Mouse (Mus musculus): ENCODE results near the gene Gm20388. TPM values are rescaled to one million over a fixed set of nuclear protein-coding genes. Genes with fewer than 3 reads are reported as not detected.

Gm20388 gene
- total RNA-seq, 1 experiment from 2014 or later, result 10.0 TPM

GRCm38 (mm10) chr8:121950749-121951655 lies 2040.4 kb downstream of the Gm20388 start:
- ATAC-seq (replicated peaks; ENCODE audit: insufficient number of reproducible peaks, low FRiP score, low TSS enrichment, poor library complexity, severe bottlenecking), result no peak

- ATAC-seq (replicated peaks; ENCODE audit: insufficient number of reproducible peaks, low FRiP score, low TSS enrichment, poor library complexity, severe bottlenecking), result no peak
Measured at GRCm38 (mm10) chr8:121951656-121952009, 2041.0 kb downstream of the Gm20388 start.

- no peak for ATAC-seq (replicated peaks; ENCODE audit: insufficient number of reproducible peaks, low FRiP score, low TSS enrichment, poor library complexity, severe bottlenecking)
Measured at GRCm38 (mm10) chr8:121952122-121952521, 2041.5 kb downstream of the Gm20388 start.

- ATAC-seq (replicated peaks; ENCODE audit: insufficient number of reproducible peaks, low FRiP score, low TSS enrichment, poor library complexity, severe bottlenecking), result no peak
Measured at GRCm38 (mm10) chr8:121952800-121953199, 2042.2 kb downstream of the Gm20388 start.

DNA sequence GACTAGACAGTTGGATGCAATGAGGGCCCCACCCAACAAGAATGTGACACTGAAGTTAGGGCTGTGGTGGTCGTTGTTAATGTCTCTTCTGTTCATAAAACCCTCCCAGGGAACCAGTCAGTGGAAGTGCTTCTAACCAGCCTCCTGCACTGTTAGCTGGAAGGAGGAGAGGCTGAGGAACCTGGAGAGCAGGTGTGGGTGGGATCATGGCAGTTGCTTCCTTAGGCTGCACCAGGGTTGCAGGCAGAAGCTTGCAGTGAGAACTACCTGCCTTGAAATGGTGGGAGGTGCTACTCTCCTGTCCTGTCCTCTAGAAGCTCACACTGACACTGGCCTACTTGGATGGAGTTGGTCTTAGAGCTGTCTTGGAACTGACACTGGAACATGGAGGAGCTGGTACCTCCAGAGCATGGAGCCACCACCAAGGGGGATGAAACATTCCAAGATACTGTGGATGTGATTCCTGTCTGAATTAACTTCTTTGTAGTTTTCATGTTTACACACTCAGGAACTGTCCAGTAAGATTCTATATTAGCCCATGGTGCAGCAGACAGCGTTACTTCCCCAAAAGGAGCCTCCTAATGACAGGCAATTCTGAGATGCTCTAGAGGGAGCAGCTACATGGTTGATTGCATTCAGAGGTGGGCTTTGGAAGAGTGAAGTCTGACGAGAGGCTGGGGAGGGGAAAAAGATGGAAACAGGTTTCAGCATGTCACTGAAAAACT lies 2043.3 kb downstream of the Gm20388 start:
- no peak for ATAC-seq (replicated peaks; ENCODE audit: insufficient number of reproducible peaks, low FRiP score, low TSS enrichment, poor library complexity, severe bottlenecking)

DNA sequence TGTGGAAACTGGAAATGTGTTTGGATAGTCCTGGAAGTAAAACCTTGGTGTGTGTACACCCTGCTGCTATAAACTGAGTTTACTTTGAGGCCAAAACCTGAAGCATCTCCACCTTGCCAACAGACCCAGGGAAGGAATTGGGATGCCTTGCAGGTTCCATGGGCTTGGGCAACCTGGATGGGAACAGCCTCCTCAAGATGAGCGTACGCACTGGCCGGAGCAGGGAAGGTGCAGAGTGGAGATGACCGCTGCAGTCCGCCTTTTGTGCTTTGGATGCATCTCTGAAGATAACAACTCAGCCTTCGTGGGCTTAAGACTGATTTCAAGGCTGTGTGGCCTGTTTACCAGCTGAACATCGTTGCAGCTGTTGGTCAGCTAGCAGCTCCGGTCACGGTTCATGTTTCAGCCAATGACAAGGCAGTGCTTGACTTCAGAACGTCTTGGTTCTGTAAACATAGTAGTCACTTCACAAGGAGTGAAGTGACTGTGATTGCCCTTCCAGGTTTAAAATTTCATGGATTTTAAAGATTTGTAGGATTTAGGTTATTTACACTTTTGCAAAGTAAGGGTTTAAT lies 2044.4 kb downstream of the Gm20388 start:
- ATAC-seq (replicated peaks; ENCODE audit: insufficient number of reproducible peaks, low FRiP score, low TSS enrichment, poor library complexity, severe bottlenecking), result no peak

GRCm38 (mm10) chr8:121955825-121956500 lies 2045.3 kb downstream of the Gm20388 start:
- no peak for ATAC-seq (replicated peaks; ENCODE audit: insufficient number of reproducible peaks, low FRiP score, low TSS enrichment, poor library complexity, severe bottlenecking)

DNA sequence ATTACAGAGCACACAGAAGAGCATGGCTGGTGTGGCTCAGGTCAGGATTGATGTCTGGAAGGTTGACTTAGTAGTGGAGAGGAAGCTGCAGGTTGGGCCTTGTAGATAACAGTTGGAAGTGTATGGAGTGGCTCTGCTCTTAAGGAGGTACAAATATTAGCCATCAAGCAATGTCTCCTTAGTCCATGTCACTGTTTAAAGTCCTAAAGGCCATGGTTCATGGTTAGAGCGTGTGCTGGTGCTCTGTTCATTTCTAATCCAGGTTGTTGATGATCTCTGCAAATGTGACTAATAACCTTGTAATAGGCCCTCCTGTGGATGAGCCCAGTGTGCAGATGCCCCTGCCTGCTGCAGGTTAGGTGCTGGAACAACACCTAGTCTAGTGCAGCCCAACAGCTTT lies 2047.8 kb downstream of the Gm20388 start:
- ATAC-seq (replicated peaks; ENCODE audit: insufficient number of reproducible peaks, low FRiP score, low TSS enrichment, poor library complexity, severe bottlenecking), result no peak

- ATAC-seq (replicated peaks; ENCODE audit: insufficient number of reproducible peaks, low FRiP score, low TSS enrichment, poor library complexity, severe bottlenecking), result no peak
Measured at GRCm38 (mm10) chr8:121962892-121963291, 2052.3 kb downstream of the Gm20388 start.

- ATAC-seq (replicated peaks; ENCODE audit: insufficient number of reproducible peaks, low FRiP score, low TSS enrichment, poor library complexity, severe bottlenecking), result no peak
Measured at GRCm38 (mm10) chr8:121964716-121965512, 2054.3 kb downstream of the Gm20388 start.

- no peak for ATAC-seq (replicated peaks; ENCODE audit: insufficient number of reproducible peaks, low FRiP score, low TSS enrichment, poor library complexity, severe bottlenecking)
Measured at GRCm38 (mm10) chr8:121966110-121966509, 2055.5 kb downstream of the Gm20388 start.

DNA sequence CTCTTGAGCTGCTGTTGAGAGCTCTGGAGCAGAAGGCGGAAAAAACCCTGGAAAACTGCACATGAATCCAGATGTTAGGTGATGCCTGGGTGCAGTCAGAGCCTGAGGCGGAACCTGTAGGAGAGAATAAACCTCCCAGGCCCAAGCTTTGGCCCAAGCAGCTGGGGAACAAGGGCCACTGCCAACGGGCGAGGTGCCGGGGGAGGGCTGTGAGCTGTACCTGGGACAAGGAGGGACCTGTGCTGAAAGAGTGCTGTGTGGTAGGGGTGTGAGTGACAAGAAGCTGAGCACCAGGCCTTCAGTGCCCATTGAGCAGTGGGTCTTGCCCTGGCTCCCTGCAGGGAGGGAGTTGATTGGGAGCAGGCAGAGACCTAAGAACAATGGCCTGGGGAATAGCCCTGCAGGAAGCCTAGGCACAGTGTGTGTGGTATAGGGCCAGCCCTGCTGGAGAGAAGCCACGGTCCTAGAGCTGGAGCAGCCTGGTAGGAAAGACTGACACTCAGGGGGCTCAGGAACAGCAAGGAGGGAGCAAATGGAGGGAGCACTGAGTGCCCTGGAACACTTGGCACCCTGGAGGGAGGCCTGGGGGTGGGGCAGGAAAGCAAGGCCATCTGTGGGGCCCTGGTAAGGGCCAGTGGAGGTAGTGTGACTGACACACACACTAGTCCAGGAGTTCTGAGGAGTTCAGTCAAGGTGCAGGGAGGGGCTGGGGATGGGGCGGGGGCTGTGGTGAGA lies 2056.2 kb downstream of the Gm20388 start:
- no peak; the same call in 1 of the 2 replicates for ATAC-seq (replicated peaks; ENCODE audit: insufficient number of reproducible peaks, low FRiP score, low TSS enrichment, poor library complexity, severe bottlenecking)

- ATAC-seq (replicated peaks; ENCODE audit: insufficient number of reproducible peaks, low FRiP score, low TSS enrichment, poor library complexity, severe bottlenecking), result no peak
Measured at GRCm38 (mm10) chr8:121967977-121968376, 2057.3 kb downstream of the Gm20388 start.

DNA sequence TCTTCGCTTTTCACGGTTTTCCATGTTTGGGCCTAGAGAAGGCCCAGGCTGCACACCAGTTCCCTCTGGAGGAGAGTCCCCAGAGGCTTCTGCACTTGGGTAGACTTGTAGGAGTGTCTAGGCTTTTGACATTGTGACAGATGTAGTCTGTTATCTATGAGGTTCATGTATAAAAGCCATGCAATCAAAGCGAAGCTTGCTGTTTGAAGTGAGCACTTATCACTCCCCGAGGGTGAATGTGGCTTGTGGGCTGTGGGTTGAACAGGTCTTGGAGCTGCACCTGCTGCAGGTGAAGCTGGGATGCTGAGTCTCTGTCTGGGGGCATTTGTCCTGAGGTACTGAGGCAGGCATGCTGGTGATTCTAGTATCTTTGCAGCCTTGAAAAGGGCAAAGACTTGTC lies 2057.9 kb downstream of the Gm20388 start:
- ATAC-seq (replicated peaks; ENCODE audit: insufficient number of reproducible peaks, low FRiP score, low TSS enrichment, poor library complexity, severe bottlenecking), result no peak

DNA sequence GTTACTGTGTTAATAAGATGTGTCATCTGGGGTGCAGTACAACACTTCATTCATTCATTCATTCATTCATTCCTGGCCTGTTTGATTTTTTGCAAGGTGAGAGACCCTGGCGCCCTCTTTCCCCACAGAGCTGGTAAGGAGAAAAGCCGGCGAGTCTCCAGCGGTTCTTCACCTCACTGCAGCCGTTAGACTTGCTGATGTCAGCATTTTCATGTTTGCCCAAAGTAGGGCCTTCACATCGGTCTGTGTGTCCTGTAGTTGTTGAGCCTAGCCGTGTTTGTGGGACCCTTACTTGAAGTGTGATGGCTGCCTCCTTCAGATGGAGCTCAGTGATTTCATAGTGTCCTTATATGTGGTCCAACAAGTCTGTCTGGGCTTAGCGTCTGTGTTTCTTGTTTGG lies 2059.6 kb downstream of the Gm20388 start:
- ATAC-seq (replicated peaks; ENCODE audit: insufficient number of reproducible peaks, low FRiP score, low TSS enrichment, poor library complexity, severe bottlenecking), result no peak

GRCm38 (mm10) chr8:121971488-121972058 lies 2060.9 kb downstream of the Gm20388 start:
- peak; percentile 63 for ATAC-seq (replicated peaks; ENCODE audit: insufficient number of reproducible peaks, low FRiP score, low TSS enrichment, poor library complexity, severe bottlenecking)

DNA sequence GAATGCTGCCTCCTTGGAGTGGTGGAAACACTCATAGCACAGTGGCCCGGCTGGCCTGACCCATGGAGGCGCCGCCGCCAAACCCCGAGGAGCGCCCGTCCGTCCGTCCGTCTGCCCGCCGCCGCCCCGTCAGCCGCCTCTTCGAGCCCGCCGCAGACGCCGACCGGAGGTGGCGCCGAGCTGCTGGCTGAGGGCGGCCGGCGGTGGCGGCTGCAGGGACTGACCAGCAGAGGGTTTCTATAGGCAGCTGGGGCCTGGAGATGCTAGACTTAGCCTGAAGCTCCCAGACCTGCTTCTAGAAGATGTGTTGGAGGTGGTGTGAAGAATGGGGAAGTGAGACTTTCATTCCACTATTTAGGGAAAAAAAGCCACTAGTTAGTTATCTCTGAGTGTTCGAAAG lies 2063.3 kb downstream of the Gm20388 start:
- ATAC-seq (replicated peaks; ENCODE audit: insufficient number of reproducible peaks, low FRiP score, low TSS enrichment, poor library complexity, severe bottlenecking), result no peak

Data from monocyte, adult 5-6 weeks (primary cell).